Mouse (Mus musculus): ENCODE results near the gene Rassf2. TPM values are rescaled to one million over a fixed set of nuclear protein-coding genes. Genes with fewer than 3 reads are reported as not detected.
A peak's percentile ranks its signal among the peaks of the same experiment; 100 is the strongest.

Gene Rassf2
- polyA plus RNA-seq, 1 experiment from 2014 or later = 5.5 TPM

DNA sequence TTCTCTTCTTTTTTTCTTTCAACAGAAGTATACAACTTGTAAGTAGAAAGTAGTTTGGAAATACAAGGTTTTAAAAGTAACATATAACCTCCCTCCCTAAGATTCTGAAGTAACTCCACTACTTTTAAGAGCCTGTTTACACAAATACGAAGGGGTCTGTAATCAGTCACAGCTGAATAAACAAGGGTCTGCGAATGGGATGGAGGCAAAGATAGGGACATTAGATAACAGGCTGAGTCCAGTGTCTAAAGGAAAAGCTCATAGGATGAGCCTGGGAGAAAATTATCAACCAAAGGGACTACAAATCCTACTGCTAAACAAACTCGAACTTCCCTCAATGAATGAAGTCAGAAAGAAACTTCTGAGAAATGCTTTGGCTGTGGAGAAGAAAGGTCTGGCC, 19.9 kb upstream of the Rassf2 start:
- 22% methylated on average over 3 of the region's 3 CpGs for WGBS
- ATAC-seq (ENCODE audit: extremely low read depth, insufficient number of reproducible peaks, low FRiP score, low TSS enrichment) = no peak

DNA sequence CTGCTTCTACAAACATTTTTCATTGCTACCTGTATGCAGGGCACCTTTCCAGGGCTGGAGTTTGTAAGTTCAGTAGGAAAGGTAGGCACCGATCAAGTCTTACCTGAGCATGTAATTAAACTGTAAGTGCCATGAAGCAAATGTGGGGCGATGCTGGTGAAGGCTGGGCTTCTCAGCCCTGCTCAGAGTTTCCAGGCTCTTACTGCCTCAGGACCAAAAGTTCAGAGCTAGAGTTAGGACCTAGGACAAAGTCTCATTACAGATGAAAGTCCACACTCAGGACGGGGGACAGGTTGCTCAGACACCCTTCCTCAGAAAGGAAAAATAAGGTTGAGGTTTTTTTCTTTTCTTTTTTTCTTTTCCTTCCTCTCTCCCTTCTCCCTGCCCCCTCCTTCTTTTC, 19.4 kb upstream of the Rassf2 start:
- Histone ChIP-seq H3K9me3 (no peaks in the 10 kb centered on the region), H3K27ac (replicated peaks) (no peak overlapping the region), H3K4me1 (peaks cover 7% of the 10 kb centered on the region), H3K9ac (no peak overlapping the region), H3K36me3 (no peaks in the 10 kb centered on the region), H3K27me3 (replicated peaks) (no peaks in the 10 kb centered on the region), H3K4me2 (no peak overlapping the region), H3K4me3 (no peak overlapping the region)
- no peak for ATAC-seq (ENCODE audit: extremely low read depth, insufficient number of reproducible peaks, low FRiP score, low TSS enrichment)
- WGBS = 73% methylated on average over 3 of the region's 3 CpGs

More for the DNA sequence above, 19.9 kb upstream of the Rassf2 start:
- peaks cover 10% of the 10 kb centered on the region for H3K4me1 ChIP-seq
- H3K36me3 ChIP-seq = no peaks in the 10 kb centered on the region
- H3K27ac ChIP-seq (replicated peaks) = no peak overlapping the region
- H3K27me3 ChIP-seq (replicated peaks) = no peaks in the 10 kb centered on the region
- H3K4me2 ChIP-seq = no peak overlapping the region
- no peak overlapping the region for H3K4me3 ChIP-seq
- H3K9me3 ChIP-seq = no peaks in the 10 kb centered on the region
- no peak overlapping the region for H3K9ac ChIP-seq

DNA sequence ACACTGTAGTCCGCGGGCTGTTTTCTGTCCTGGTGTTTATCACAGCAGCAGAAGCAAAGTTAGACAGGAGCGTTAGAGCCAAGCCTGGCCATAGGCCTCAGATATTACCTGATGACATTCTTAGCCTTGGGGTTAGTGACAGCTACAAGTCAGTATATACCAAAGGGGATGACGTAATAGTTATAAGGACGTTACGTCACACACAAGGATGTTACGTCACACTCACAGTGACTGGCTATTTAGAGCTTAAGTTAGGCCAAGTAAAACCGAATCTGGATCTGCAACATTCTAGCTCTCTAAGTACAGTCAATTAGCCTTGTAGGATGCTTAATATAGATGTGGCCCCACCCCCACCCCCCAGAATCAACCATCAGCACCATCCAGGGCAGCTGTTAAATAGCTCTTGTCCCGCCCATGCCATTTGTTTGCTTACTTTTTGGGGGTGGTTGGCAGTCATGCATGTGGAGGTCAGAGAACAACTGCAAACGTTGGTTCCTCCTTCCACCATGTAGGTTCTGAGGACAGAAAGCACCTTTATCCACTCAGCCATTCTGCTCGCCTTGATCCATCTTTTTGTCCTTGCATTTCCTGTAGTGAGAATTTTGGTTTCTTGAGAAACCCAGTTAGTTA, 18.2 kb upstream of the Rassf2 start:
- Histone ChIP-seq H3K27ac (replicated peaks) (no peak overlapping the region), H3K27me3 (replicated peaks) (no peaks in the 10 kb centered on the region), H3K9me3 (no peaks in the 10 kb centered on the region), H3K9ac (no peak overlapping the region), H3K36me3 (no peaks in the 10 kb centered on the region), H3K4me2 (no peak overlapping the region), H3K4me1 (peaks cover 15% of the 10 kb centered on the region), H3K4me3 (no peak overlapping the region)
- no peak for ATAC-seq (ENCODE audit: extremely low read depth, insufficient number of reproducible peaks, low FRiP score, low TSS enrichment)
- 65% methylated on average over 11 of the region's 11 CpGs for WGBS

DNA sequence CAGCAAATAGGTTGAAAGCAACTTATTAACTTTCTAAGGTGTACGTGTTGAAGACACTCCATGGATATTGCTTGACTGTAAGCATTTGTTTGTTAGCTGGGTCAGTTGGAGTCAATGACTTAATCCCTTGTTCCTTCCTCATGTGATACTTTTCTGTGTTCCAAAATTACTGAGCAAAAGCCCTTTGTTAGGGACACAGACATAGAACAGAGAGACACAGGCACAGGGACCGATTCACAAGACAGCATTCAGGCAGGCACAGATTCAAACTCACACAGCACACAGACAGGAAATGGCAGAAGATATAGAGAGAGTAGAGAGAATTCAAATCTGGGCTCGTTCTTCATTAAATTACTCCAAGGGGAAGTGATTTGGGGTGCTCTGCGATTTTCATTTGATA, 17.3 kb upstream of the Rassf2 start:
- H3K27me3 ChIP-seq (replicated peaks) = no peaks in the 10 kb centered on the region
- H3K36me3 ChIP-seq = no peaks in the 10 kb centered on the region
- no peaks in the 10 kb centered on the region for H3K9me3 ChIP-seq
- H3K4me3 ChIP-seq = no peak overlapping the region
- no peak for ATAC-seq (ENCODE audit: extremely low read depth, insufficient number of reproducible peaks, low FRiP score, low TSS enrichment)
- peaks cover 24% of the 10 kb centered on the region for H3K4me1 ChIP-seq
- H3K27ac ChIP-seq (replicated peaks) = no peak overlapping the region
- H3K9ac ChIP-seq = no peak overlapping the region
- H3K4me2 ChIP-seq = no peak overlapping the region
- 56% methylated on average over 4 of the region's 4 CpGs for WGBS

DNA sequence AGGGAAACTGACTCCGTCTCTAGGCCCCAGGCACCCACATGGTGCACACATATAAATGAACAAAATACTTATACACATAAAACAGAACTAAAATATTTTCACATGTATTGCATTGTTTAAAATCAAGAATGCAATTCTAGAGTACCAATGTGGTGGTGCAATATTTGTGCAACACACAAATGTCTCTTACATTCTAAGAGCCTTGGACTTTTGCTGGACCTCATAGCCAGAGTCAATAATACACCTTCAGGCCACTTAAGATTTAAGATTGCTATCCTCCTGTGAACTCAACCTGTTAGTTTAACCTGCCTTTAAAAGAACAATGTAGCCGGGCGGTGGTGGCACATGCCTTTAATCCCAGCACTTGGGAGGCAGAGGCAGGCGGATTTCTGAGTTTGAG, 16.6 kb upstream of the Rassf2 start:
- WGBS = 92% methylated on average over 4 of the region's 4 CpGs
- Histone ChIP-seq H3K27ac (replicated peaks) (no peak overlapping the region), H3K9me3 (no peaks in the 10 kb centered on the region), H3K9ac (no peak overlapping the region), H3K4me1 (peaks cover 29% of the 10 kb centered on the region), H3K4me3 (no peak overlapping the region), H3K4me2 (no peak overlapping the region), H3K36me3 (no peaks in the 10 kb centered on the region), H3K27me3 (replicated peaks) (no peaks in the 10 kb centered on the region)
- no peak for ATAC-seq (ENCODE audit: extremely low read depth, insufficient number of reproducible peaks, low FRiP score, low TSS enrichment)

DNA sequence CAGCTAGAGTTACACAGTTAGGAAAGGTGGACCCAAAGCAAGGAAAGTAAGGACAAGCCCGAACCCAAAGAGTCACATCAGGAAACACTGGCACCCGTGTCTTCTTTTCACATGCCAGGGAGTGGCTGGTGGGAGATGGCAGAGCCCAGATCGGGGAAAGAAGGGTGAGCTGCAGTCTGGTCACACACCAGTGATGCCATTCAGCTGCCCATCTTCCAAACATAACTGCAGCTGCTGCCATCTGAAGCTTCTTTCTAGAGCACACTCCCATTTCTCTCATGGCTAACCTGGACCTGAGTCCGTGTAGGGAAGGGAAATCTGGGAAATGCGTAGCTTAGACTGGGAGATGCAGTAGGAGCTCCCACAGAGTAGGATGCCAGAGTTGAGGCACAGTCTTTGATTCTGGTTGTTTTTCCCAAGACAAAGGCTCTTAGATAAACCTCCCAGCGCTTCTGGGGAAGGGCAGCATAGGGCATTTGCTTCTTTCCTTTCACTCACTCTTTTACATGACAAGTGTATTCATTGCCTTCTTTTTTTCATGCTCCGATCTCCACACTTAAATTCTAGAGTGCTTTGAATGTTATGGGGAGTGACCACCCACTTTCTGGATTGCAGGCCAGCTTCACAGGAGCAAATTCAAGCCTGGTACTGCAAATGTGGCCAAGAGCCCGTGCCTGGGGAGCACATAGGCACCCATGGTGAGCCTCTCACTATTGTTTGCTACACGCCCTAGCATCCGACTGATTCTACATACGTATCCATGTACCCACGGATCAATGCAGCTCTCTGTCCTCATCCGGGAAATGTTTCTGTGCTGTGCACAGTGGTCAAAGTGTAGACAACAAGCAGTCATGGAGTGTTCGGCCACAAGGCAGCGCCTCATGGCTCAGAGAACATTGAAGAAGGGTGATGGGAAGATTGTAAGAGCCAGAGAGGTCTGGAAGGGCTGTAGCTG, 14.5 kb upstream of the Rassf2 start:
- H3K27me3 ChIP-seq (replicated peaks) = no peaks in the 10 kb centered on the region
- H3K4me2 ChIP-seq = no peak overlapping the region
- no peaks in the 10 kb centered on the region for H3K36me3 ChIP-seq
- no peak overlapping the region for H3K9ac ChIP-seq
- 85% methylated on average over 15 of the region's 15 CpGs for WGBS
- H3K4me3 ChIP-seq = no peak overlapping the region
- no peak for ATAC-seq (ENCODE audit: extremely low read depth, insufficient number of reproducible peaks, low FRiP score, low TSS enrichment)
- H3K9me3 ChIP-seq = no peaks in the 10 kb centered on the region
- peaks cover 32% of the 10 kb centered on the region for H3K4me1 ChIP-seq
- no peak overlapping the region for H3K27ac ChIP-seq (replicated peaks)

DNA sequence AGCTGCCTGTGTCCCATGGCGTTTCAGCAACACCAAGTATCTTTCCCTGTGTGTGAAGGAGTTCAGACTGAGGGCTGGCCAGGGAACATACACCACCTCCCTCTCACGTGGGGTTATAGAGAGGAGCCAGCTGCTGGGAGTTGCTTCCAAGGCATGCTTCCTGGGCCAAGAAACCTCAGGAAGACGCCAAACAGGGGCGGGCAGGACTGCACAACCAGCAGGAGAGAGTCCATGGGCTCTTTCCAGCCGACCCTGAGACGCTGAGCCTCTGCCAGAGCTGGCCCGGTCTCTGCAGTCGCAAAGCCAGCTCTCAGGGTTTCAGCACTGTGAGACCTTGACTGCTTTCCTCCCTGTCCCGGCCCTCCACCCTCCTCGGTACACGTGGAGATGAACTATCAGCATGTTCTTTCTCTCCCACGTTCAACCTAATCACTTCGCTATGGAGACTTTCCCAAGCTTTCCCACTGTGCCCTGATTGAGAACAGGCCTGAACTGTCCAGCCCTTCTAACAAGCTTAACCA, 13.1 kb upstream of the Rassf2 start:
- Histone ChIP-seq H3K9me3 (no peaks in the 10 kb centered on the region), H3K27me3 (replicated peaks) (no peaks in the 10 kb centered on the region), H3K4me2 (peak overlapping the region; percentile 57), H3K9ac (peak overlapping the region; percentile 58; the same call in 1 of the 2 replicates), H3K27ac (replicated peaks) (peak overlapping the region; percentile 75), H3K4me1 (peaks cover 29% of the 10 kb centered on the region), H3K4me3 (0 out of 2 replicates have a peak overlapping the region, but pooled peaks have one; percentile 0), H3K36me3 (no peaks in the 10 kb centered on the region)
- peak; percentile 61; the same call in 1 of the 2 replicates for ATAC-seq (ENCODE audit: extremely low read depth, insufficient number of reproducible peaks, low FRiP score, low TSS enrichment)
- WGBS = 13% methylated on average over 13 of the region's 13 CpGs

DNA sequence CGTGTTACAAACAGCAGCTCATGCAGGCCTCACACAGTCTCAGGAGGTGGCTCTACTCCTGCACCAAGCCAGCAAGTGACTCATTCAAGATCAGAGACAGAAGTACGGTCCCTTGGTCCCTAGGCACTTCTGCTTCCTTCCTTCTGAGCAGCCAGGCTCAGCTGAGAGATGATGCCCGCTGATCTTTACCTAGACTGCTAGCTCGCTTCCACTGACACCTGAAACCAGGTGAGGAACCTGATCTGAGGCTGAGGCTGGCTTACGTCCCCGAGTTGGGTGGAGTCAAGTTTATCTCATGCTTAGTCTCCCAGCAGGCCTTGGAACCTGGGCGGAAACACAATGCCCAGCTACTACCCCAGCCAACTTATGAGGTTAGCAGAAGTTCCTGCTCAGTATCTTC, 9.8 kb upstream of the Rassf2 start:
- peaks cover 25% of the 10 kb centered on the region for H3K4me1 ChIP-seq
- no peak overlapping the region for H3K9ac ChIP-seq
- no peaks in the 10 kb centered on the region for H3K27me3 ChIP-seq (replicated peaks)
- ATAC-seq (ENCODE audit: extremely low read depth, insufficient number of reproducible peaks, low FRiP score, low TSS enrichment) = no peak
- H3K4me3 ChIP-seq = no peak overlapping the region
- WGBS = 47% methylated on average over 7 of the region's 7 CpGs
- H3K36me3 ChIP-seq = no peaks in the 10 kb centered on the region
- H3K27ac ChIP-seq (replicated peaks) = no peak overlapping the region
- H3K4me2 ChIP-seq = no peak overlapping the region
- no peaks in the 10 kb centered on the region for H3K9me3 ChIP-seq

DNA sequence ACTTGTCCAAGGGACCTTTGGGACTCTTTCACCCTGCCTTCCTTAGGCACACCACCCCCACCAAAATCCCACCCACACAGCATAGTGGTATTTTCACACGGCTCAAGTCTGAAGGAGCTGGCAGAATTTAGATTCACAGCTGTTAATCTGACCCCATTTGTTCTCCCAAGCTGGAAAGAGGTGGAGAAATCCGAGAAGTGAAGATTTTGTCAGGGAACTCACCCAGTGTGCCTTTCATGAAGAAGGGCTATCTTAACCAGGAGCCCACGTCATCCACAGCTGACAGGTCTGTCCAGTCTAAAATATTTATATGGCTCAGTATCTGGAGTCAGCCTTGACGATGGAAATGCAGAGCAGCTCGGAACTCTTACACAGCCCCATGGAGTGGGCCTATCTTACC, 6.3 kb upstream of the Rassf2 start:
- no peak for ATAC-seq (ENCODE audit: extremely low read depth, insufficient number of reproducible peaks, low FRiP score, low TSS enrichment)
- WGBS = 66% methylated on average over 5 of the region's 5 CpGs

DNA sequence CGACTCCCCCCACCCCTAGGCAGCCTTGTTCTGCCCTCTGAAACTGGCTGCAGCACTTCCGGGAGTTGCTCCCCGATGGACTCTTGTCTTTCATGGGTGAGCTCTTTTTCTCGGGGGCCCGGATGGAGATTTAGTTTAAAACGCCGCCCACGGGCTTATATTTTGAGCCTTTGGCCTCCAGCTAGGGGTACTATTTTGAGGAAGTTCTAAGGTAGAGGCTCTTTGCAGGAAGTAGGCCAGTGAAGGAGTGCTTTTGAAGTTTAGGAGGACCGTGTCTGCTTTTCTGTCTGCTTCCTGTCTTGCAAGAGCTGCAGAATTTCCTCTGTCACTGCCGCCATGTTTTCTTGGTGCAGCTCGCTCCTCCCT, 5.4 kb upstream of the Rassf2 start:
- Histone ChIP-seq H3K36me3 (no peaks in the 10 kb centered on the region), H3K9me3 (no peaks in the 10 kb centered on the region), H3K4me1 (peaks cover 12% of the 10 kb centered on the region), H3K27me3 (replicated peaks) (peaks cover 14% of the 10 kb centered on the region), H3K4me3 (no peak overlapping the region), H3K4me2 (no peak overlapping the region), H3K9ac (no peak overlapping the region), H3K27ac (replicated peaks) (no peak overlapping the region)
- WGBS = 73% methylated on average over 11 of the region's 11 CpGs
- ATAC-seq (ENCODE audit: extremely low read depth, insufficient number of reproducible peaks, low FRiP score, low TSS enrichment) = no peak

More for the DNA sequence above, 6.3 kb upstream of the Rassf2 start:
- H3K27me3 ChIP-seq (replicated peaks) = peaks cover 6% of the 10 kb centered on the region
- H3K4me1 ChIP-seq = peaks cover 4% of the 10 kb centered on the region
- H3K9me3 ChIP-seq = no peaks in the 10 kb centered on the region
- H3K9ac ChIP-seq = no peak overlapping the region
- no peaks in the 10 kb centered on the region for H3K36me3 ChIP-seq
- H3K4me3 ChIP-seq = no peak overlapping the region
- no peak overlapping the region for H3K4me2 ChIP-seq
- H3K27ac ChIP-seq (replicated peaks) = no peak overlapping the region

DNA sequence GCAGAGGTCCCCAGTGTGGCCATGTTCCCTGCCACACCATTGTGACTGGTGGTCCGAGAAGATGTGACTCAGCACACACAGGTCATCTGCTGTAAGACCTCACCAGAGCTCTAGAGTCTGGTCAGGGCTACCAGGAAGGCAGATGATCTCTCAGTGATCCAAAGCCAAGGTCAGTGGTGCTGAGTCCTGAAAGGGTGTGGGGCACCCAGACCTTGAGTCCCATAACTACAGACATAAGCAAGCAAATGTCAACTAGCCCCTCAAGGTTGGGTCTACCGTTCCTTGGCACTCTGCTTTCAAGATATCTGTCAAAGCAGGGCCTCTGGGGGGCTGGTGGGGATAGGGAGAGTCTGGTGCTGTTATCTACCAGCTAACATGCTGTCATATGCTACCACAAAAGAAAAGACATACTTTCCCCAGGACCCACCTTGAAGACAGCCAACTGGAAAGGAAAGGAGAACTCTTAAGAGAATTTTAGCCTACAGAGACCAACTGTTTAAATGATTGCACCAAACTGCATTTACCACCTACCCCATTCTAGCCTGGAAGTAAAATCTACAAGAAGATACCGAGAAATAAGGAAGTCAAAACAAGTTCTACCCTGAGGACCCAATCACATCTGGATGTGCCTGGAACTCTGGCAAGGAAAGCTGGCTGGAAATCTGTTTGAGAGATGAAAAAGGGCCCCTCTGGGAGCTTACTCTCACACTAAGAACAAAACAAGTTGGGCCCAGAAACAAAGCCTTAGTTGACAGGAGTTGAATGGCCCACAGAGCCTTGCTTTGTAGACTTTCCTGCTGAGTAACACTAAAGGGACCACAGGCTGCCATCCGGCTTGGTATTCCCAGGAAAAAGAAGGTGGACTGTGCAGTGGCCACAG, 4.8 kb upstream of the Rassf2 start:
- H3K27ac ChIP-seq (replicated peaks) = no peak overlapping the region
- WGBS = 50% methylated on average over 4 of the region's 4 CpGs

More for the DNA sequence above, 4.8 kb upstream of the Rassf2 start:
- H3K4me1 ChIP-seq = peaks cover 14% of the 10 kb centered on the region
- H3K36me3 ChIP-seq = no peaks in the 10 kb centered on the region
- no peak overlapping the region for H3K4me3 ChIP-seq
- H3K9ac ChIP-seq = no peak overlapping the region
- ATAC-seq (ENCODE audit: extremely low read depth, insufficient number of reproducible peaks, low FRiP score, low TSS enrichment) = no peak
- no peaks in the 10 kb centered on the region for H3K9me3 ChIP-seq
- H3K4me2 ChIP-seq = no peak overlapping the region
- peaks cover 18% of the 10 kb centered on the region for H3K27me3 ChIP-seq (replicated peaks)
